Mouse (Mus musculus): ENCODE data around the gene Ptprn2. TPM values are rescaled to one million over a fixed set of nuclear protein-coding genes. Genes with fewer than 3 reads are reported as not detected.
A peak's percentile ranks its signal among the peaks of the same experiment; 100 is the strongest.

Gene Ptprn2
- polyA plus RNA-seq, 1 experiment from 2014 or later = 0.19 TPM

- Histone ChIP-seq H3K27ac (ENCODE audit: low read length) (no peak overlapping the region), H3K4me2 (ENCODE audit: low read depth, low read length) (peak overlapping the region; percentile 51; the same call in 1 of the 2 replicates), H3K27me3 (ENCODE audit: control insufficient read depth, insufficient read depth, low read depth, low read length) (peaks cover 73% of the 10 kb centered on the region), H3K4me1 (replicated peaks; ENCODE audit: control insufficient read depth, insufficient read depth, low read length) (peaks cover 15% of the 10 kb centered on the region), H3K9ac (ENCODE audit: low read length) (no peak overlapping the region), H3K36me3 (ENCODE audit: control insufficient read depth, insufficient read depth, low read length) (no peaks in the 10 kb centered on the region), H3K9me3 (ENCODE audit: control insufficient read depth, low read length) (no peaks in the 10 kb centered on the region), H3K4me3 (ENCODE audit: low read length) (no peak overlapping the region)
- ATAC-seq (ENCODE audit: low read depth) = 0 out of 2 replicates have a peak, but pooled peaks have one; percentile 26
- 14% methylated on average over 17 of the region's 17 CpGs for whole genome bisulfite sequencing
Observed at GRCm38 (mm10) chr12:117158950-117159668, 673.6 kb downstream of the Ptprn2 start.

- H3K9me3 ChIP-seq (ENCODE audit: control insufficient read depth, low read length) = no peaks in the 10 kb centered on the region
- no peak overlapping the region for H3K27ac ChIP-seq (ENCODE audit: low read length)
- WGBS = 10% methylated on average over 15 of the region's 15 CpGs
- ATAC-seq (ENCODE audit: low read depth) = 0 out of 2 replicates have a peak, but pooled peaks have one; percentile 9
- H3K4me3 ChIP-seq (ENCODE audit: low read length) = peak overlapping the region; percentile 34
- no peak overlapping the region for H3K9ac ChIP-seq (ENCODE audit: low read length)
- no peaks in the 10 kb centered on the region for H3K36me3 ChIP-seq (ENCODE audit: control insufficient read depth, insufficient read depth, low read length)
- H3K4me1 ChIP-seq (replicated peaks; ENCODE audit: control insufficient read depth, insufficient read depth, low read length) = peaks cover 11% of the 10 kb centered on the region
- H3K27me3 ChIP-seq (ENCODE audit: control insufficient read depth, insufficient read depth, low read depth, low read length) = peaks cover 66% of the 10 kb centered on the region
- peak overlapping the region; percentile 51 for H3K4me2 ChIP-seq (ENCODE audit: low read depth, low read length)
Observed at GRCm38 (mm10) chr12:117159669-117160210, 674.2 kb downstream of the Ptprn2 start.

DNA sequence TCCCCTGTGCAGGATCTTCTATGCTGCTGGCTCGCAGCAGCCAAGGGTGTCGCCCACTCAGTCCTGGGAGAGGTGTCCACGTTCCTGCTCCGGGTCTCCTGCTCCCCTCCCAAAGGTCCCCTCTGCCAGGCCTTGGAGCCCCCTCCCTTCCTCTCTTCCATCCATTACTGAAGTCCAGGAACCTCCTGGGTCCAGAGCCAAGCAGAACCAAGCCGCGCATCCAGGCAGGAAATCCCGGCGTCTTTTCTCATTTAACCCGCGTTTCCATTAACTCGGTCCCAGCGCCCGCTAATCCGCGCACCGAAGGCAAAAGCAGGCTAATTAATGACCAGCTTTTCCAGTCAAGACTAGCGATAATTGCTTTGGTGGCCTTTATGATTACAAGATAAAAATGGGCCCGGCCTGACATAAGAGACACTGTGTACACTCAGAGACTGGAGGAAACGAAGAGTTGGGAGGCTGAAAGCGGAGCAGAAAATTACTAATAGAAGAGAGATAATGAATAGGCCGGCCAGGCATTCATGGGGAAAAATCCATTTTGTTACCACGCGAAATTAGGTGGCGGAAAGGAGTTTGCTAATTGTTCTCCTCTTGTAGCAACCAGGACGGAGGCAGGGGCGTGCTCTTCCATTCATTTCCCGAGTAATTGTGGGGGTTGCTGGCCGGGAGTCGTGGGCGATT is 674.8 kb downstream of the Ptprn2 start:
- H3K9me3 ChIP-seq (ENCODE audit: control insufficient read depth, low read length) = no peaks in the 10 kb centered on the region
- H3K4me2 ChIP-seq (ENCODE audit: low read depth, low read length) = peak overlapping the region; percentile 51
- no peak overlapping the region for H3K27ac ChIP-seq (ENCODE audit: low read length)
- H3K4me3 ChIP-seq (ENCODE audit: low read length) = peak overlapping the region; percentile 34
- peaks cover 60% of the 10 kb centered on the region for H3K27me3 ChIP-seq (ENCODE audit: control insufficient read depth, insufficient read depth, low read depth, low read length)
- no peak overlapping the region for H3K9ac ChIP-seq (ENCODE audit: low read length)
- 13% methylated on average over 30 of the region's 30 CpGs for WGBS
- H3K36me3 ChIP-seq (ENCODE audit: control insufficient read depth, insufficient read depth, low read length) = no peaks in the 10 kb centered on the region
- H3K4me1 ChIP-seq (replicated peaks; ENCODE audit: control insufficient read depth, insufficient read depth, low read length) = peaks cover 11% of the 10 kb centered on the region
- no peak for ATAC-seq (ENCODE audit: low read depth)

DNA sequence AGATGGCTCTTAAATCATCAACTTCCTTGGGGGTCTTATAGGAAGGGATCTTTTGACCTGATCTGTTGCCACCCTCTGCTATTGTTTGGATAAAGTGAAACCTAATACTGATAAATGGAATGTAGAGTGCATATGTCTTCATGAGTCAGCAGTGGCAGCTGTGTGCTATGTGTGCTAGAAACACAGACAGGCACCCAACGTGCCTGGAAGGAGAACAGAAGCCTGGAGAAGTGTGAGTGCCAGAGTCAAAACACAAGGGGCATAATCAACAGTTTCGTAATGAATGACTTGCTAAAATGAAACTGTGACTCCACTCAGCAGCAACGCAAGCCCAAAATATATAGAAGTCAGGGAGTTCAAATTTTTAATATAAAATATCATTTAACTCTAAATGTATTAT is 676.7 kb downstream of the Ptprn2 start:
- Histone ChIP-seq H3K4me1 (replicated peaks; ENCODE audit: control insufficient read depth, insufficient read depth, low read length) (peaks cover 11% of the 10 kb centered on the region), H3K4me2 (ENCODE audit: low read depth, low read length) (no peak overlapping the region), H3K27me3 (ENCODE audit: control insufficient read depth, insufficient read depth, low read depth, low read length) (peaks cover 47% of the 10 kb centered on the region), H3K27ac (ENCODE audit: low read length) (no peak overlapping the region), H3K36me3 (ENCODE audit: control insufficient read depth, insufficient read depth, low read length) (no peaks in the 10 kb centered on the region), H3K4me3 (ENCODE audit: low read length) (no peak overlapping the region), H3K9ac (ENCODE audit: low read length) (no peak overlapping the region), H3K9me3 (ENCODE audit: control insufficient read depth, low read length) (no peaks in the 10 kb centered on the region)
- WGBS = 46% methylated on average over 3 of the region's 3 CpGs
- ATAC-seq (ENCODE audit: low read depth) = no peak

DNA sequence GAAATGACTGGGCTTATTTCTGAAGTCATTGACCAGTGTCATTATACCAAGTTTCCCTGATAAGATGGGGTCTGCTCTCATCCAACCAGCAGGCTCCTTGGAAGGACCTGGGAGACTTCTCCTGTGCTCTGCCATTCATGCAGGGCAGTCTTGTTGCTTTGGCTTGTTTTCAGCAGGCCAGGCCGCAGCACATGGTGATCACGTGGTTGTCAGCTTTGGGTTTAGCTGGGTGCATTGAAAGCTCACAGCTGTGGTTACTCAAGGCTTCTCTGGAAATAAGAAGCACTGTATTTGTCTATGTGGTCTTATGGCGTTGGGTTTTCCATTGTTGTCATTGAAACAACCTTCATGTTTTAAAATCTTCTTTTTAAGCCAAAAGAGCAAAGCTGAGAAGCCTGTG is 678.3 kb downstream of the Ptprn2 start:
- no peak overlapping the region for H3K4me2 ChIP-seq (ENCODE audit: low read depth, low read length)
- H3K27ac ChIP-seq (ENCODE audit: low read length) = no peak overlapping the region
- H3K4me3 ChIP-seq (ENCODE audit: low read length) = no peak overlapping the region
- H3K4me1 ChIP-seq (replicated peaks; ENCODE audit: control insufficient read depth, insufficient read depth, low read length) = peaks cover 11% of the 10 kb centered on the region
- no peaks in the 10 kb centered on the region for H3K36me3 ChIP-seq (ENCODE audit: control insufficient read depth, insufficient read depth, low read length)
- ATAC-seq (ENCODE audit: low read depth) = peak; percentile 53
- no peak overlapping the region for H3K9ac ChIP-seq (ENCODE audit: low read length)
- WGBS = 37% methylated on average over 3 of the region's 3 CpGs
- H3K27me3 ChIP-seq (ENCODE audit: control insufficient read depth, insufficient read depth, low read depth, low read length) = peaks cover 32% of the 10 kb centered on the region
- no peaks in the 10 kb centered on the region for H3K9me3 ChIP-seq (ENCODE audit: control insufficient read depth, low read length)

DNA sequence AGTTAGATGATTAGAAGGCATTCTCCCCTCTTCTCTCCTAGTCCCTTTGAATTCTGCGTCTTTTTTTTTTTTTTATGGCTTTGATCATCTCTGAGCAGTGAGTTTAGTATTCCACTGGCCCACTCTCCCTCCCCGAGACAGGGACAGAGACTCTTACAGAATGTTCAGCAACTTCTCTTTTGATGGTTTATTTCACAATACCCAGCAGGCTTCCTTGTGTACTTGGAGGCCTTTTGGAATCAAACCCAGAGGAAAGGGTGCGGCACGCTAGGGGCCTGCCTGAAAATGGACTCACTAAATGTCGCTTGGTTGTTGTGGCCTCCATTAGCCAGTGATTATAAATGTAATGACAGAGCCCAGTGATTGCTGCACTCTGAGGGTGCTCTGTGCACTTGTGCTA is 680.7 kb downstream of the Ptprn2 start:
- H3K27me3 ChIP-seq (ENCODE audit: control insufficient read depth, insufficient read depth, low read depth, low read length) = peaks cover 7% of the 10 kb centered on the region

DNA sequence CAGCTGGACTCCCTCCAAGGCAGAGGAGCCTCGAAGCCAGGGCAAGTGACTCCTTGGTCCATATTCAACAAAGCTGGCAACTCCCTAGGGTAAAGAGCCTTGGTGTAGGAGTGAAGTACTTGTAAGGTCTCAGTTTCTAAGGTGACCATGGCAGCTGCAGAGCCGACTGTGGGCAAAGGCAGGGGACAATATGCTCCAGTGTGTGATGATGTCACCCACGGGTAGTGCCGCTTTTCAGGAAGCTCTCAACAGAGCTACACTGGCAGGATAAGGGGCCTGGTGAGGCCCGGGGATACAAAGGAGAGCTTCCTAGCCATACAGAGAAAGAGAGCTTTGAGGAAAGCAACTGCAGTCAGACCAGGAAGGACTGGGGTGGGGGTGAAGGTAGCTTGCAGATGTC is 684.1 kb downstream of the Ptprn2 start:
- H3K27ac ChIP-seq (ENCODE audit: low read length) = no peak overlapping the region
- peak; percentile 48 for ATAC-seq (ENCODE audit: low read depth)
- H3K27me3 ChIP-seq (ENCODE audit: control insufficient read depth, insufficient read depth, low read depth, low read length) = no peaks in the 10 kb centered on the region
- peaks cover 6% of the 10 kb centered on the region; the same call in 1 of the 2 replicates for H3K4me1 ChIP-seq (replicated peaks; ENCODE audit: control insufficient read depth, insufficient read depth, low read length)
- no peaks in the 10 kb centered on the region for H3K36me3 ChIP-seq (ENCODE audit: control insufficient read depth, insufficient read depth, low read length)
- H3K4me3 ChIP-seq (ENCODE audit: low read length) = no peak overlapping the region
- H3K9ac ChIP-seq (ENCODE audit: low read length) = no peak overlapping the region
- H3K4me2 ChIP-seq (ENCODE audit: low read depth, low read length) = no peak overlapping the region
- 31% methylated on average over 5 of the region's 5 CpGs for WGBS
- no peaks in the 10 kb centered on the region for H3K9me3 ChIP-seq (ENCODE audit: control insufficient read depth, low read length)

More for the DNA sequence above, 680.7 kb downstream of the Ptprn2 start:
- Histone ChIP-seq H3K9me3 (ENCODE audit: control insufficient read depth, low read length) (no peaks in the 10 kb centered on the region), H3K4me3 (ENCODE audit: low read length) (no peak overlapping the region), H3K9ac (ENCODE audit: low read length) (no peak overlapping the region), H3K36me3 (ENCODE audit: control insufficient read depth, insufficient read depth, low read length) (no peaks in the 10 kb centered on the region), H3K27ac (ENCODE audit: low read length) (no peak overlapping the region), H3K4me1 (replicated peaks; ENCODE audit: control insufficient read depth, insufficient read depth, low read length) (no peaks in the 10 kb centered on the region; the same call in 1 of the 2 replicates), H3K4me2 (ENCODE audit: low read depth, low read length) (no peak overlapping the region)
- whole genome bisulfite sequencing = 84% methylated on average over 5 of the region's 5 CpGs
- no peak for ATAC-seq (ENCODE audit: low read depth)

GRCm38 (mm10) chr12:117172529-117172884 is 687.0 kb downstream of the Ptprn2 start:
- Histone ChIP-seq H3K36me3 (ENCODE audit: control insufficient read depth, insufficient read depth, low read length) (no peaks in the 10 kb centered on the region), H3K4me2 (ENCODE audit: low read depth, low read length) (no peak overlapping the region), H3K9ac (ENCODE audit: low read length) (no peak overlapping the region), H3K27me3 (ENCODE audit: control insufficient read depth, insufficient read depth, low read depth, low read length) (no peaks in the 10 kb centered on the region), H3K4me3 (ENCODE audit: low read length) (no peak overlapping the region), H3K27ac (ENCODE audit: low read length) (no peak overlapping the region), H3K4me1 (replicated peaks; ENCODE audit: control insufficient read depth, insufficient read depth, low read length) (peaks cover 8% of the 10 kb centered on the region), H3K9me3 (ENCODE audit: control insufficient read depth, low read length) (no peaks in the 10 kb centered on the region)
- WGBS = 59% methylated on average over 2 of the region's 2 CpGs
- ATAC-seq (ENCODE audit: low read depth) = no peak

DNA sequence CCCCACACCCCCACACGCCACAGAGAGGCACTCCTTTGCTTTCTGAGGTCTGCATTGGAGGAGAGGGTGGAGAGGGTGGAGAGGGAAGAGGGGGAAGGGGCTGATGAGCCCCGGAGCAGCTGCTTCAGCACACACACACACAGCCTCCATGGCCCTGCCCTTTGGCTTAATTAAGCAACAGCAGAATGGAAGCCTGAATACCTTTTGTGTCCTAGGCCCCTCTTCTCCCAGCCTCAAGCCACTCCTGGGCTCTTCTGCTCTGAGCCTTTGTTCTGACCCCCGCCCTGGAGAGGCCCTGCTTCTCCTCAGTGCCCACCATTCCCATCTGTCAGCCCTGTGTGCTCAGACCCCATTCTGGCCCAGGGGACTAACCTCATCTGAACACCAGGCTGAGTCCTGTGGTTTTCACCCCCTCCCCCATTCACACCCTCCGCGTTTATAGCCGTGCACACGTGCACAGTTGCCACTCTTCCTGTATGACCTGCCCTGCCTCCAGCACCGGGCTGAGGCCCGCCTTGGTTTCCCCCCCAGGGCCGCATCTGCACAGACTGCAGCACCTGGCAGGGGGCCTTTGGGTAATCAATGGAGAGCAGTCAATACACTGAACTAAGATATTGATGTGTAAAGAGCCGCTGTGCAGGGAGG is 687.5 kb downstream of the Ptprn2 start:
- H3K27ac ChIP-seq (ENCODE audit: low read length) = no peak overlapping the region
- H3K9ac ChIP-seq (ENCODE audit: low read length) = no peak overlapping the region
- ATAC-seq (ENCODE audit: low read depth) = peak; percentile 24; the same call in 1 of the 2 replicates
- WGBS = 44% methylated on average over 11 of the region's 11 CpGs
- H3K9me3 ChIP-seq (ENCODE audit: control insufficient read depth, low read length) = no peaks in the 10 kb centered on the region
- H3K4me3 ChIP-seq (ENCODE audit: low read length) = no peak overlapping the region
- H3K4me2 ChIP-seq (ENCODE audit: low read depth, low read length) = no peak overlapping the region
- H3K36me3 ChIP-seq (ENCODE audit: control insufficient read depth, insufficient read depth, low read length) = no peaks in the 10 kb centered on the region
- H3K27me3 ChIP-seq (ENCODE audit: control insufficient read depth, insufficient read depth, low read depth, low read length) = no peaks in the 10 kb centered on the region
- peaks cover 8% of the 10 kb centered on the region for H3K4me1 ChIP-seq (replicated peaks; ENCODE audit: control insufficient read depth, insufficient read depth, low read length)

All from lung, embryonic 16.5 days (tissue).